Mouse (Mus musculus) macrophage (primary cell): ENCODE results near the gene Klhl29. TPM values are rescaled to one million over a fixed set of nuclear protein-coding genes. Genes with fewer than 3 reads are reported as not detected.

Experiments used
- H3K27ac ChIP-seq: fragments of 350-480 bp; formaldehyde crosslinking; 2 replicates; pipeline ENCODE4 v1.9.0; 2021
- H3K36me3 ChIP-seq: fragments of 350-480 bp; formaldehyde crosslinking; 2 replicates; pipeline ENCODE4 v1.9.0; 2021; ENCODE audit errors: inconsistent target
- H3K4me3 ChIP-seq: fragments of 350-480 bp; formaldehyde crosslinking; 2 replicates; pipeline ENCODE4 v1.9.0; 2021; ENCODE audit errors: inconsistent target
- H3K79me2 ChIP-seq: fragments of 350-480 bp; formaldehyde crosslinking; 2 replicates; pipeline ENCODE4 v1.9.0; 2021; ENCODE audit errors: inconsistent target
- WGBS: methylation state at CpG from one replicate; pipeline ENCODE4 v1.1.7; 2026; ENCODE audit warnings: inconsistent platforms; ENCODE audit not compliant: missing documents; 5-methylcytosine and 5-hydroxymethylcytosine counted together
- polyA plus RNA-seq: library from polyadenylated mRNA; stranded (reverse); fragments of 250-400 nt; gene quantifications from 3 replicates; pipeline ENCODE4 v1.2.4, GENCODE M21; 2018; ENCODE audit warnings: inconsistent platforms

Klhl29 gene
- polyA plus RNA-seq, 1 experiment from 2014 or later: not detected

GRCm38 (mm10) chr12:5119286-5119685, 256.2 kb downstream of the Klhl29 start:
- WGBS: 73% methylated on average over 9 of the region's 9 CpGs
- Histone ChIP-seq H3K79me2 (no peaks in the 10 kb centered on the region), H3K4me3 (no peak overlapping the region), H3K27ac (no peak overlapping the region), H3K36me3 (no peaks in the 10 kb centered on the region)

- no peak overlapping the region for H3K27ac ChIP-seq
- H3K79me2 ChIP-seq: no peaks in the 10 kb centered on the region
- 85% methylated on average over 5 of the region's 5 CpGs for WGBS
- H3K36me3 ChIP-seq: no peaks in the 10 kb centered on the region
- no peak overlapping the region for H3K4me3 ChIP-seq
Observed at GRCm38 (mm10) chr12:5116605-5117004, 258.9 kb downstream of the Klhl29 start.

DNA sequence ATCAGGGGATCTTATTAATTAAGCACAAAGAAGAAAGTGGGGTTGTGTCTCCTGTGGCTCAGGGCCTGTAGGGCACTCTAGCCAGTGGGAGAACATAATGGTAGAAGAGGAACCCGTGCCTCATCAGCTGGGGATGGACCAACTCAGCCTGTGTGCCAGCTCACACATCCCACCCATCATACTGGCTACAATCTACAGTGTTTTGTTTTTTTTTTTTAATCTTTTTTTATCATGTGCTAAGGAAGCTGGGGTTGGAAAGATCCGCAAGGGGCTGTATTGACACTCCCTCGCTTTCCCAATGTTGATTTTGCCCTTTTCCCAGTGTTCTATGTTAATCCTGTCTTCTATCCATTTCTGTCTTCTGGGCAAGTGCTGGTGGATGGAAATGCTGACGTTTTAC, 260.9 kb downstream of the Klhl29 start:
- Histone ChIP-seq H3K36me3 (no peaks in the 10 kb centered on the region), H3K79me2 (no peaks in the 10 kb centered on the region), H3K27ac (no peak overlapping the region), H3K4me3 (no peak overlapping the region)
- WGBS: 68% methylated on average over 4 of the region's 4 CpGs

DNA sequence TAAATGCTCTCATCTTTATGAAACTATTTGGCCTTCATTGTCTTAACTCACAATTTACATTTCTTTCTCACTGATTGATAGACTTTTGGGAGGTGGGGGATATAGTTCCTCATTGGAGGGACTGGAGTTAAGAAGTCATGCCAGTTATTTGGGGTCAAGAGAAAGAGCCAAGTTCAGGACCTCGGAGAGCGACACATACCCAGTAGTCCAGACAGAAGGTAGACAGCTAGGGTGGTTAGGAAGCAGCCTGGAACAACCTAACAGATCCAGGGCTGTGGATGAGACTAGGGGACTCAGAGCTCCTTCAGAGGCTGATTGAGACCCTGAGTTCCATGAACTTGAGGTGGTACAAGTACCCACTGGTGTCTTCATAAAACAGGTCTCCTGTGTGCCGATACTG, 264.1 kb downstream of the Klhl29 start:
- 63% methylated on average over 3 of the region's 3 CpGs for WGBS
- H3K27ac ChIP-seq: no peak overlapping the region
- H3K79me2 ChIP-seq: no peaks in the 10 kb centered on the region
- no peak overlapping the region for H3K4me3 ChIP-seq
- H3K36me3 ChIP-seq: no peaks in the 10 kb centered on the region

- Histone ChIP-seq H3K79me2 (no peaks in the 10 kb centered on the region), H3K27ac (no peak overlapping the region), H3K4me3 (no peak overlapping the region), H3K36me3 (no peaks in the 10 kb centered on the region)
- WGBS: 68% methylated on average over 6 of the region's 6 CpGs
Observed at GRCm38 (mm10) chr12:5108613-5109012, 266.9 kb downstream of the Klhl29 start.

- Histone ChIP-seq H3K27ac (no peak overlapping the region), H3K4me3 (no peak overlapping the region), H3K79me2 (no peaks in the 10 kb centered on the region), H3K36me3 (no peaks in the 10 kb centered on the region)
- 68% methylated on average over 2 of the region's 2 CpGs for WGBS
Observed at GRCm38 (mm10) chr12:5107795-5108194, 267.7 kb downstream of the Klhl29 start.

- no peaks in the 10 kb centered on the region for H3K79me2 ChIP-seq
- no peak overlapping the region for H3K4me3 ChIP-seq
- no peak overlapping the region for H3K27ac ChIP-seq
- 85% methylated on average over 9 of the region's 9 CpGs for WGBS
- H3K36me3 ChIP-seq: no peaks in the 10 kb centered on the region
Observed at GRCm38 (mm10) chr12:5104422-5105052, 270.9 kb downstream of the Klhl29 start.

GRCm38 (mm10) chr12:5101411-5102024, 274.0 kb downstream of the Klhl29 start:
- H3K4me3 ChIP-seq: no peak overlapping the region
- H3K36me3 ChIP-seq: no peaks in the 10 kb centered on the region
- 82% methylated on average over 13 of the region's 13 CpGs for WGBS
- no peak overlapping the region for H3K27ac ChIP-seq
- H3K79me2 ChIP-seq: no peaks in the 10 kb centered on the region

DNA sequence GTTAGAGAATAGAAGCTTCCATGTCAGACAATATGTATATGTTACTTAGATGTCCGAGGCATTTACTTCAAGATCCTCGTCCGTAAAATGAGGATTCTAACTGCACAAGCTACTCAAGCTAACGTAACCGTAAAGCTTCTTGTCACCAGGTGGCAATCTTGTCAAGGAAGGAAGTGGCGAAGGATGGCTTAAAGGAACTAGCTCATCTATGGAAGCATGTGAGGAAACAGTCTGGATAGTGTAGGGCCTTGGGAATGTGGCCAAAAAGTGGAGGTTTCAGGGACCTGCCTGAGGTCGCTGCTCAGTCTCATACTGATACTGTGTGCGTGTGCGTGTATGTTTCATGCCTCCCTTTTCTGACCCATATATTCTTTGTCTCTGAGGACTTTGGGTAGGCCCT, 275.9 kb downstream of the Klhl29 start:
- 90% methylated on average over 9 of the region's 9 CpGs for WGBS
- Histone ChIP-seq H3K4me3 (no peak overlapping the region), H3K79me2 (no peaks in the 10 kb centered on the region), H3K27ac (no peak overlapping the region), H3K36me3 (no peaks in the 10 kb centered on the region)

DNA sequence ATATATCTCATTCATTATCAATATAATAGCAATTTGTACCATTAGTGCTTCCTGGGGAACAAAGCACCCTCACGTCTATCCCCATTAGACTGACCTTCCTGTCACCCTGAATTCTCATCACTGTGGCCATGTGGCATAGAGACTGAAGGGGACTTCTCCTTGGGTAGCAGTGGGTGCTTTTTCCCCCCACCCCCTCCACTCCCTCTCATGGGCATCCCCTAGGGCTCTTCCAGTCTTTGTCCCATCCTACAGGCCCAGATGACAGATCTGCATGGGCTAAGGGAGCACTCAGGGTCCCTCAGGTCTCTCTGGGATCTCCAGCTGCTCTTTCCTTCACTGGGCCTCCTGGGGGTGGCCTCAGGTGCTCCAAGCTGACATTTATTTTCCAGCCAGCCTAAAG, 286.8 kb downstream of the Klhl29 start:
- H3K36me3 ChIP-seq: no peaks in the 10 kb centered on the region
- H3K27ac ChIP-seq: no peak overlapping the region
- no peak overlapping the region for H3K4me3 ChIP-seq
- WGBS: 80% methylated on average over 1 of the region's 1 CpGs
- no peaks in the 10 kb centered on the region for H3K79me2 ChIP-seq

- Histone ChIP-seq H3K4me3 (no peak overlapping the region), H3K27ac (no peak overlapping the region), H3K79me2 (no peaks in the 10 kb centered on the region), H3K36me3 (no peaks in the 10 kb centered on the region)
- 53% methylated on average over 10 of the region's 10 CpGs for WGBS
Observed at GRCm38 (mm10) chr12:5087787-5088519, 287.5 kb downstream of the Klhl29 start.

DNA sequence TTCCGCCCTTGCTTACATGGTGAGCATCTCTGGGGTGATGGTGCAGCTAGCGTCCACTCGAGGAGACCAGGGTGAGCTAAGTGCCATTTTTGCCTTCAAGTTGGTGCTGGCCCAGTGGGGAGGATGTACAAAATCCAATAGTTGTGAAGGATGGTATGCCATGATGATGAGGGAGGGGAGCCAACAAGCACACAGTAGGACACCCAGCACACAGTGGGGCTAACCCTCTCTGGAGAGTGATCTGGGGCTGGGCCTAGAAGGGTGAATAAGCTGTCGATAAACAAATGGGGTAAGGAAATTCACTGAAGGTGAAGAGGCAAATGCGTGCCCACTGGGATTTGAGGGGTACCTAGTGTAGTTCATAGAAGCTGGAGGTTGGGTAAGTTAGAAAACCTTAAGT, 290.8 kb downstream of the Klhl29 start:
- WGBS: 94% methylated on average over 5 of the region's 5 CpGs
- Histone ChIP-seq H3K4me3 (no peak overlapping the region), H3K79me2 (no peaks in the 10 kb centered on the region), H3K27ac (no peak overlapping the region), H3K36me3 (no peaks in the 10 kb centered on the region)

- no peaks in the 10 kb centered on the region for H3K36me3 ChIP-seq
- 100% methylated on average over 3 of the region's 4 CpGs for WGBS
- no peaks in the 10 kb centered on the region for H3K79me2 ChIP-seq
- no peak overlapping the region for H3K27ac ChIP-seq
- no peak overlapping the region for H3K4me3 ChIP-seq
Observed at GRCm38 (mm10) chr12:5081480-5081879, 294.0 kb downstream of the Klhl29 start.

DNA sequence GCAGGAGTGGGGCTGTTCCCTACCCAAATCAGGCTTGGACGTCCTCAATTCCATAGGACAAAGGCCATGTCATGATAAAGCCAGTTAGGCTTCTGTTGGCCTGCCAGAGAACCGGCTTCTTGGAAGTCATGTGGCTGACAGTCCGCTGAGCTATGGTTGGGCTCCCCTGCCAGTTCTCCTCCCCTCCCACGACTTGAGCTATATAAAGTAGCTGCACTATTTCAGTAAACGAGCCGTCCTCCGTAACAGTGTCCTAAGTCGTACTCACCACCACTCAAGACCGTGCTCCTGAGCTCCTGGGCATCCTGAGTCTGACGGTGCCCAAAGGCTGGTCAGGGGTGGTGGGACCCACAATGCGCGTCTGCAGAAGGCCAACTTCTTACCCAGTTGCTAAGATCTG, 302.3 kb downstream of the Klhl29 start:
- Histone ChIP-seq H3K4me3 (no peak overlapping the region), H3K27ac (no peak overlapping the region), H3K36me3 (no peaks in the 10 kb centered on the region), H3K79me2 (no peaks in the 10 kb centered on the region)
- WGBS: 88% methylated on average over 12 of the region's 12 CpGs

DNA sequence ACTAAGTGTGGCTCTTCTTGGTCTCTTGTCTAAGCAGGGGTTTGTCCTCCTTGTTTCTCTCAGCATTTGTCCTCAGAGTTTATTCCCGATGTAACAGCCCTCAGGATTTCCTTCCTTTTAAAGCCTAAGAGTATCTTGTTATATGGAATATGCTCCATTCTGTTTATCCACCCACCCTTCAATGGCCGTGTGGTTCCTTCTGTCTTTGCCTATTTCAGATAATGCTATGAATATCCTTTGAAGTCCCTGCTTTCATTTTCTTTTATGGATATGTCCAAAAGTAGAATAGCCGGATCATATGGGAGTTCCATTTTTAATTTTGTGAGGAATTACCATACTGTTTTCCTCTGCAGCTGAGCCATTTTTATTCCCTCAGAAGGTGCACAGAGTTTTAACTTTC, 305.4 kb downstream of the Klhl29 start:
- Histone ChIP-seq H3K36me3 (no peaks in the 10 kb centered on the region), H3K27ac (no peak overlapping the region), H3K79me2 (no peaks in the 10 kb centered on the region), H3K4me3 (no peak overlapping the region)
- WGBS: 88% methylated on average over 3 of the region's 3 CpGs
